Mouse (Mus musculus) G1E (cell line): ENCODE data around the gene Tada1.

Experiments used
- CTCF ChIP-seq: IDR thresholded peaks from 2 replicates; pipeline ENCODE4 v1.5.1; 2012; ENCODE audit warnings: low read depth, low read length, inconsistent platforms, mixed read lengths
- GATA1 ChIP-seq: IDR thresholded peaks from 2 replicates; pipeline ENCODE4 v1.6.1; 2012; ENCODE audit warnings: borderline replicate concordance, low read length, inconsistent platforms, mixed read lengths
- GATA2 ChIP-seq: IDR thresholded peaks from 2 replicates; pipeline ENCODE4 v1.6.1; 2012; ENCODE audit warnings: low read depth, low read length, inconsistent platforms, borderline replicate concordance
- POLR2AphosphoS5 ChIP-seq: IDR thresholded peaks from 2 replicates; pipeline ENCODE4 v1.6.1; 2012; ENCODE audit warnings: low read depth, low read length, inconsistent platforms; ENCODE audit not compliant: insufficient replicate concordance
- TAL1 ChIP-seq: conservative IDR thresholded peaks from 2 replicates; pipeline ENCODE4 v1.6.1; 2012; ENCODE audit warnings: low read depth, low read length, inconsistent platforms, mixed read lengths

- TF ChIP-seq CTCF (no peak), GATA1 (no peak), POLR2AphosphoS5 (no peak), TAL1 (no peak), GATA2 (no peak)
These were observed 51.0 kb downstream of the Tada1 start for GRCm38 (mm10) chr1:166429809-166430431.
